Mouse (Mus musculus) right cerebral cortex, postnatal 4 days (tissue): ENCODE data around the gene Lrrc18.

ENCODE experiments used
- DNase-seq: peaks from one replicate; pipeline ENCODE4 v3.0.0-alpha.2; 2022

Gene Lrrc18

DNA sequence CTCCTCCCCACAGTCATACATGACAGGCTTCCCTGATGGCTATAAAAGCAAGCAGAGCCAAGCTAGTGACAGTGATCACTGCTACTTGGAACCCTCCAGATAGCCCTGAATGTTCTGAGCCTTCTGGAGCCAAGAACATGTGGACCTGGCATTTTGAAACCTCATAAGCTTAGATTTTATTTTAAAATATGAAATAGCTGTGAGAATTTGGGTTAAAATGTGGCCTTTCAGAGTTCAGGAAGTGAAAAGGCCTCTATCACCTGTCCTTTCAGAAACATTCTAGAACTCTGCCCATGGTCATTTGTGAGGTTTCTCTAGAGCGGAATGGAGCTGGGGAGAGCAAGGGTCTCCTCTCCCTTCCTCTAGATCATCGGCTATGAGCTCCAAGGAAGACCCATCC lies at the start of gene Lrrc18:
TSS of gene Lrrc18 (plus strand) at position 301 of the 400 bp plus-strand sequence.
- DNase-seq: no peak

- DNase-seq: no peak
Observed at GRCm38 (mm10) chr14:32947512-32947911, 43.7 kb upstream of the Lrrc18 start.

DNA sequence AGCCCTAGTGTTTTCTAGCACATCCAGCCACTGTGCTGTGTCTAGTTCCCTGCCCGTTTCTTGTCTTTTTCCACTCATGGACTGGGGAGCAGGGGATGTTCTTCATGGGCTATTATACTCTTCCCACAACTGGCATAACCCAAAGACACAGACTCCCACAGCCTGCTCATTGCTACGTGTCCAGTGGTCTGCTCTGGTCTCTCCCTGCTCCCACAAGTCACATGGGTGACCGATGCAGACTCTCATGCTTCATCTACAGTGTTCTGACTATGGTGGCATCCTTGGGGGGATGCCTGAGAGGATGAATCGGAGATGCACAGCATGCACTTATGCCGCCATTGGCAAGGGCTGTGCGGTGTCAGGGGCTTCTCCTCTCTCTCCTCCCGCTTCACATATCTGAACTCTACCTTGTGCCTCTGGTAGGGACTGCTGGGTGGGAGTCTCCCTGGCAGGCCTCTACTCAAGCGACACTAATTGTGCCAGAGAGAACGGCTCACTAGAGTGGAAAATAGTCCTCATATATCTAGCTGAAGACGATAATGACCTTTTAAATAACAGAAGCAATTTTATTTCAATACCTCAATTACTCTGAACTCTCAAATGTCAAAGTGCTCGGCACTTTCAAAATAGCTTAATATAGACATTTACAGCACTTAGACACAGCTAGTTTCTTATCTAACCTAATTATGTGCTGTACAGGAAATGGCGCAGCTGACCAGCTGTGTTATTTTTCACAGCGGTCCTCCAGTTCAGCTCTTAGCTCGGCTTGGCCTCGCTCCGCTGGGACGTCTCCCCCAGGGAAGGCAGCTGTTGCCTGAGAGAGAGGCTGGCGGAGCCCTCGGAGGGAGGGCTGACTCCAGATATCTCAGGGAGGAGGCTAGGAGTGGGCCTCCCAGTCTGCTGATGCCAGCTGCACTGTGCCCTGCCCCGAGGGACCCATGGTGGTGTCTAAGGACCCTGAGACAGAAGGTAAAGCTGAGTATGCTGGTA lies 40.6 kb upstream of the Lrrc18 start:
- DNase-seq: peak; percentile 17

- peak; percentile 23 for DNase-seq
Observed at GRCm38 (mm10) chr14:32956486-32956885, 34.7 kb upstream of the Lrrc18 start.

DNA sequence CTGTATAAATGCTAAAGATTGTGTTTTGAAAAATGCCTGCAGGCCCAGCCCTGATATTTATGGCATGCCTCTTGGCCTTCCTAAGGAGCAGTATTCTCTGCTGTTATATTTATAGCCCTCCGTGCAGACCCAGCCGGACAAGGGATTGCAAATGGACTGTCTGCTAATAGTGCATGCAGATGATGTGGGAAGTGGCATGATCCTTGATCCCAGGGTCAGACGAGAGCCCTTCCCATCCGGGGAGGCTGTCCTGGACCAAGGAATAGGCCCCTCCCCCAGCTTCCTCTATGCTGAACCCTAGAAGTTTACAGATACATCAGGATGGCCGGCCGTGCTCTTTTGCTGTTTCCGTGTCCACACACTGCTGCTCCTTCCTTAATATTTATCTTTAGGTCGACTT lies 32.5 kb upstream of the Lrrc18 start:
- DNase-seq: no peak

DNA sequence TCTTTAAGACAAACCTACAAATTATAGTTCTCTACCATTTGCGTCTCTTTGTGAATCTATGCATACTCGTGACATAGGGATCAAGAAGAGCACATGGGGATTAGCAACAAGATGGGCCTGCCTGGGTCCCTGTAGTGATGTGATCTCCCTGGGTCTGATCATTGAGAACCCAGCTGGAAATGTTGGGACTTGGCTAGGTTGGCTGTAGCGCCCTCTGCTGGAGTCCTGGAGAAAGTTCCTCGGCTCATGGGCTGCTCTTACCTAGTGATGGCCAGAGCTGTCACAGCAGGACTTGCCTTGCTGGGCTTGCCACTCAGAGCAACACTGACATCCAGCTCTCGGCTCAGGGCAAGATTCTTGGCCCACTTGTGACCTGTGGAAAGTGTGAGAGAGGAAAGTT lies 30.7 kb upstream of the Lrrc18 start:
- peak; percentile 74 for DNase-seq

- DNase-seq: no peak
Observed at GRCm38 (mm10) chr14:32964742-32965141, 26.4 kb upstream of the Lrrc18 start.

DNA sequence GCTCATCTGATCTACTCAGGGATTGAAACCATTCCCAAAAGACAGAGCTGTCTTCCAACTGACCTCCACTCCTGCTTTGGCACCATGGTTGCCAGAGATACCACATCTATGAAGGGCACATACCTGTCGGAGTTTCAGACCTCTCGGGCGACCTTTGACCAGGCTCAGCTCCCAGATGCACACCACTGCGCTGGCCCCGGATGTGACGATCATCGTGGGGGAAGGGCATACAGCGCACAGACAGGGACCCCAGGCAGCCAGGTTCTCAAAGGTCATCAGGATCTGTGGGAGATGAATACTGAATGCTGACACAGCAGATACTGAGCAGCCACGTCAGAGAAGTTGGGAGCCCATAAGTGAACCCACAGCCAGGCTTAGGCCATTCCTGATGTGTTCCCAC lies 20.5 kb upstream of the Lrrc18 start:
- no peak for DNase-seq

DNA sequence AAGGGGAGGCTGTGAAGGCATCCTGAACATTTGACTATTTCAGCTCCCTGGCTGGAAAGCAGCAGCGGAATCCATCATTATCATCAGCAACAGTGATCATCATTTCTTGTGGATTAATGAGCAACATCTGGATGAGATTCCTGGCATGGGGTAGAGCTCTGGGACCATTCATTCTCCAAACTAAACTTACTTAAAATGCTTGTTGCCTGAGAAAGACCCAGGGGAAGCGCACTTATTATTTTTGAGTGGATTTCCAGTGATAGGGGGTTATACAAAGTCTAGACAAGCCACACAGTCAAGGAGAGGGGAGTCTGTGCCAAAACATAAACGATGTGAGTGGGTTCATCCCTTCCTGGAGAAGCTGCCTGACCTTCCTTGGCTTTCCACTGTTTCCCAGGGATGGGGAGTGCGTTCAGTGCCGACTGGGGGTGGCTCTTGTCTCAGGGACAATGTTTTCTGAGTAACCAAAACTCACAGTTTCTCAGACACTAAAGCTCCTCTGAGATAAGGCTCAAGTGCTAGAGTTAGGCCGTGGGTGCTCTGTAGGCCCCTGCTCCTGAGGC lies 6.9 kb upstream of the Lrrc18 start:
- no peak for DNase-seq

- no peak for DNase-seq
Observed at GRCm38 (mm10) chr14:32986659-32987058, 4.5 kb upstream of the Lrrc18 start.

DNA sequence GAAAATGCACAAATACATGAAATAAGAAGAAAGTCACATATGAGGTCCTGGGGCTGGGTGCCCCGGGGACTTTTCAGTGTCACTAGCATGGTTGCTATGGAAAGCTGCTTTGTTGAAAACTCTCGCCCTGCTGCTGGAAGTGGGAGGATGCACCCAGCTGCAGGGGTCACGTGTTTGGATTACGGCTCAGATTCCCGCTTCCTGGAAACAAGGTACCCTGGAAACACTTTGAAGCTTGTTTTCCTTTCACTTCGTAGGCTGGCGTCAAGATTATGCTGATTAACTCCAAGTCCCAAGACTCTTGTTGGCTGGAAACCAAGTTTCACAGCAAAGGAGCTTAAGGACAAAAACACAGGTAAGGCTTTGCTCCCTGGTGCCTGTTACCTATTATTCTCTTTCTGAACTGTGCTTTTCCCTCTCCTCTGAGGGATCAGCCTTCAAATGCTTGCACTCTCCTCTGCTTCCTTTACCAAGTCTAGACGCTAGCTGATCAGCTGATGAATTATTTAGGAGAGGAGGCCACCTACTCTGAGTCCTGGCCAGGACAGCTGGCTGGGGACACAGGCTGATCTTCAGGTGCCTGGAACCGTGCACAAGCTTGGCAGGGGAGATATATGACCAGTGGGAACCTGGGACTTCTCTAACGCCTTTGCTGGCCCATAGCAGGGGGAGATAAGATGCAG lies 3.9 kb downstream of the Lrrc18 start:
- no peak for DNase-seq

DNA sequence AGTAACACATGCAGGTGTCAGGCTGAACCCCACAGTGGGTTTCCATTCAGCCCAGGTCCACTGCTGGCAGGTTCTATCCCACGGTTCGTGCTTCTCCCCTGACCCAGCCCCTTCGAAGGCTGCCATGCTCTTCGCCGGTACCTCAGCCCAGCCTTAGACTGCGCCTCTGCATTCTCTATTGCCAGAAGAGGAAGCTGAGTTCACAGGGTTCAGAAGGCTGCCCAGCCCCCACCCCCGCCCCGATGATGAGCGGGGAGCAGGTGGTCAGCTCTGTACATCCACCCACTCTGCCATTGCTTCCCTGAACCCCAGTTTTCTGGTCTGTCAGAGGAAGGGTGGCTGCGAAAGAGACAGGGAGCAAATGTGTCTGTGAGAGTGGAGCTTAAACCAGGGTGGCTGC lies 8.3 kb downstream of the Lrrc18 start:
- DNase-seq: no peak

DNA sequence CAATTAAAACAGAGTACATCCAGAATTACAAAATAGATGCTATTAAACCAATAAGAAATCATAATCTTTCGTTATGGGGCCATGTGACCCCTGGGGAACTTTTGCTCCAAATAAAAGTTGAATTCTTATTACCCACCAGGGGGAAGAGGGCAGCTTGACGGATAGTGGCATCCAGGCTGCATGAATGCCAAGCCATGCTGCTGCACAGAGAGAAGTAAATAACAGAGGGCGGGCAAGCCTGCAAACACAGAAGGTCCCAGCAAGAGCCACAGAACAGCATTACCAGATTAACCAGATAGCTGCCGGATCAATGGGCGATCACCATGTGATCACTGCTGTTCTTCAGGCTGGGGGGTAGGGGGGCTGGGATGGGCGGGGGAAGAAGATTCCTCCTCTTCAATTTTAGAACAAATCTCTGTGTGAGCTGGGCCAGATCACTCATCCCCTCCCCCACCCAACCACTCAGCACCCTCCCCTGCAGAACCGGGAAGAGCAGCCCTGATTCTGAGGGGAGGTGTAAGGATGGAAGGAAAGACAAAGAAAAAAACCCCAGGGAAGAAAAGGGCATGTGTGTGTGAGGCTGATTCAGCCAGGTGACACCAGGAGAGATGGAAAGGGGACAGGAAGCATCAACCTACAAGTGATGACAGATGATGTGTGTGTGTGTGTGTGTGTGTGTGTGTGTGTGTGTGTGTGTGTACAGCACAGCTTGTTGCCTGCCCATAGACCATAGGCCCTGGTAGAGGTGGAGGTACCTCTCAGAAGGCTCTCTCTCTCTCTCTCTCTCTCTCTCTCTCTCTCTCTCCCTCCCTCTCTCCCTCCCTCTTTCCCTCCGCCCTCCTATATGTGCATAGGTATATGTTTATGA lies 9.2 kb downstream of the Lrrc18 start:
- DNase-seq: no peak

DNA sequence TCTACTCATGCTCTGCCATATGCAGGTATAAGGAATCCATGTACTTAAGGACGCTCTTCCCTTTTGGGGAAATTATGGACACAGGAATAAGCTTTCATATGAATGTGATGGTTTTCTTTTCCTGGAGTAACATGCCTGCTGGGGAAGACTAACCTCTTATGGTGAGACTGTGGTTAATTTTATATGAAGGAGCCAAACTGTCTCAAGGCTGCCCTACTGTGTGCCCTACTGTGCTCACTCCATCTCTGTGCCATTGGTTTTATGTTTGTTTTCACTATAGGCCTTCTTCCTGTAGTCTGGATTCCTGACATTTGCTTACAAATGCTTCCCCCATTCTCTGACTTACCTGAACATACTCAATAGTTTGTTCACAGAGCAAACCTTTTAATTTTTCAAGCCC lies 13.9 kb downstream of the Lrrc18 start:
- DNase-seq: no peak

- DNase-seq: no peak
Observed at GRCm38 (mm10) chr14:33007638-33008037, 16.5 kb downstream of the Lrrc18 start.

- DNase-seq: no peak
Observed at GRCm38 (mm10) chr14:33019050-33019449, 27.9 kb downstream of the Lrrc18 start.

- DNase-seq: no peak
Observed at GRCm38 (mm10) chr14:33019606-33020005, 28.4 kb downstream of the Lrrc18 start.

GRCm38 (mm10) chr14:33030849-33031248 lies 39.7 kb downstream of the Lrrc18 start:
- DNase-seq: no peak

- peak; percentile 35 for DNase-seq
Observed at GRCm38 (mm10) chr14:33033424-33033823, 42.2 kb downstream of the Lrrc18 start.

GRCm38 (mm10) chr14:33035386-33035785 lies 44.2 kb downstream of the Lrrc18 start:
- no peak for DNase-seq

DNA sequence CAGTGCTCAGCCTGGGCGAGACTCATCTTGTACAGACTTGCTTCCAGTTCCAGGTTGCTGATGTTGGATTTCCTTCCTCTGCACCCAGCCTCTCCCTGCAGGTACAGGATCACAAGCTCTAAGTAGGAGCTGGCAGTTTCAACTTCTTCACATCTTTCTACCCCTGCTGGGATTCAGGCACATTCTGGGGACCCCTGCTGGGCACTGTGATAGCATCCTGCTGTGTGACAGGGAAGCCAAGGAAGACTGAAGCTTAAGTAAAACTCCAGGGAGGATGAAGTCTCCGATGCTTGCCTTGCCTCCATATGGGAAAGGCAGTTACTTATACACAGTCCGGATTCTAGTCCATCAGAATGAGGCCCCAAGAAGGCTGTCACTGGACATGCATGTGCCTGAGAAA lies 45.6 kb downstream of the Lrrc18 start:
- DNase-seq: peak; percentile 19

- DNase-seq: no peak
Observed at GRCm38 (mm10) chr14:33045217-33045616, 54.0 kb downstream of the Lrrc18 start.

GRCm38 (mm10) chr14:33053441-33053840 lies 62.3 kb downstream of the Lrrc18 start:
- DNase-seq: no peak
